Mouse (Mus musculus) lung, adult 2 months (tissue): ENCODE results near the gene Ubn1. TPM values are rescaled to one million over a fixed set of nuclear protein-coding genes. Genes with fewer than 3 reads are reported as not detected.
A peak's percentile ranks its signal among the peaks of the same experiment; 100 is the strongest.

Experiments used
- DNase-seq: peaks from one replicate; pipeline ENCODE4 v3.0.0; 2022
- H3K4me1 ChIP-seq: fragments of 200-500 bp; 2 replicates; pipeline ENCODE4 v1.6.1; 2011; ENCODE audit warnings: low read length; ENCODE audit not compliant: control insufficient read depth, insufficient read depth
- H3K4me3 ChIP-seq: fragments of 200-500 bp; replicated peaks from 2 replicates; pipeline ENCODE3; 2011; ENCODE audit warnings: low read depth, mild to moderate bottlenecking, control low read depth, low read length; ENCODE audit errors: extremely low read depth
- CTCF ChIP-seq: fragments of 200-500 bp; IDR thresholded peaks from 2 replicates; pipeline ENCODE4 v1.5.1; 2011; ENCODE audit warnings: mild to moderate bottlenecking, low read length, control low read depth; ENCODE audit not compliant: insufficient read depth
- POLR2A ChIP-seq: fragments of 200-500 bp; IDR thresholded peaks from 2 replicates; pipeline ENCODE4 v1.6.1; 2011; ENCODE audit warnings: low read depth, mild to moderate bottlenecking, control low read depth, low read length, borderline replicate concordance; ENCODE audit errors: extremely low read depth
- WGBS: fragments of 180-500 bp; shearing (Covaris S2); methylation state at CpG from one replicate; pipeline ENCODE4 v1.1.7; 2018; 5-methylcytosine and 5-hydroxymethylcytosine counted together
- polyA plus RNA-seq: library from polyadenylated mRNA; depleted of rRNA; stranded (reverse); fragments of >200 nt; gene quantifications from 2 replicates; pipeline ENCODE4 v1.2.3, GENCODE M21; 2012; rRNA removed

Gene Ubn1
- polyA plus RNA-seq, 1 experiment: 46.2 TPM

DNA sequence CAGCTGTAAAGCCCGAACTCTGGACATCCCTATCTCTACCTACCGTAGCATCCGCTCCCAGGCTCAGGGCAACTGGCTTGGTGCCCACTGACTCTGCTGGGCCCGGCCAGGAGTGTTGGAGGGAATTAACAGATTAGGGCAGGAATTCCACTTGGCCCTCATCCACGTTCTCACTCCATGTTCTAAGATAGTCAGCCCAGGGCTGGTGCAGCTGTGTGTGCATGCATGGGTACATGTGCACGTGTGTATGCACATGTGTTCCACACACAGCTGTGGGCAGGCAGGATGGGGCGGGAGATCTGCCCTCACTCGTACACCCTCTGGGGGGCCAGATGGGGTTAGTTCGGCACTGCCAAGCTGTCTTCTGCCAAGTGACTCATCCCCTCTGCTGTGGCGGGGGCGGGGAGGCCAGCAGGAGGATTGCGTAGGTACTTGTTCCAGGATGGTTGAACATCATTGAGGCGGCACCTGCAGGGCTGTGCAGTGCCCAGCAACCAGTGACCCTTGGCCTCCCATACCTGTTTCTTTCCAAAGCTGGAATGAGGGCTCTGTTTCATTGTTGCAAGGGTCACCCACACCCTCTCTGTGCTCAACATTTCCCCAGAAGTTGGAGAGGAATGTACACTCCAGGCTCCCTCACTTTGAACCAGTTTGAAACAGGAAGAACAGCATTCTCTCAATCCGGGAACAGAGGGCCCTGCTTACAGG is 84.9 kb downstream of the Ubn1 start:
- peaks cover 16% of the 10 kb centered on the region for H3K4me1 ChIP-seq
- 45% methylated on average over 14 of the region's 14 CpGs for WGBS
- DNase-seq: peak; percentile 62
- TF ChIP-seq CTCF (no peak), POLR2A (no peak)
- no peak overlapping the region for H3K4me3 ChIP-seq

DNA sequence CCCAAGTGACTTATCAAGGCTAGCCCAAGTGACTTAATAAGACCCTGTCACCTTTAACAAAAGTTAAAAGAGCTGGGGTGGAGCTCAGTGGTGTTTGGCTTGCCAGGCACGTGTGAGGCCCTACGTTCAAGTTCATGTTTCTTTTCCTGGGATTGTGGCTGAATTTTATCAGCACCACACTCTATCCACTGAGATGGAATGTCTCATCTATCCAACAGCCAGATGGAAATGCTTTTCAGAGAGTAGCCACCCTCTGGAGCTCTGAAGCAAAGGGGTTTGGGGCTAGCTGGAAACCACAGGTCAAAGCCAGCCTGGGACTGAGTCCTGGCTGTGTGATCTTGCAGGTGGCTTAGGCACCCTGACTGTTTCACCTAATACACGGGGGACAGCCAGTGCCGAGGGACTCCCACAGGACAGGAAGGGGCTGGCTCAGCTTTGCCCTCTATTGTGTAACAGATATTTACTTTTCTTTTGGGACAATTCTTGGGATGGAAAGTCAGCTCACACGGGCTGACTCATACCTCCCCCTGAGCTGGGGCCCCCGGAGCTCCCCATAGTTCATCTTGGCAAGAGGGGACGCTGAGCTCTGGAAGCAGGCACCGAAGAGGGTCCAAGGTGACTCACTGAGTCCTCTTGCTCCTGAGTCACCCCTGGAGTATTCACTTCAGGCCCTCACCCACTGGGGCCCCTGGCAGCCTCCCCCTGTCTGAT is 85.8 kb downstream of the Ubn1 start:
- Histone ChIP-seq H3K4me1 (peaks cover 16% of the 10 kb centered on the region), H3K4me3 (no peak overlapping the region)
- no peak for TF ChIP-seq CTCF
- no peak for TF ChIP-seq POLR2A
- peak; percentile 43 for DNase-seq
- WGBS: 32% methylated on average over 8 of the region's 8 CpGs

Other genes with a start within 250 kb of the Ubn1 start
- 4.9 and 5.2 TPM in 2 replicates for gene 4930562C15Rik, start 214.6 kb upstream of the Ubn1 start, polyA plus RNA-seq
- gene Ubald1, start 169.7 kb upstream of the Ubn1 start, polyA plus RNA-seq: 62.1 and 69.5 TPM in 2 replicates
- 124 and 140 TPM in 2 replicates for gene Mgrn1, start 163.8 kb upstream of the Ubn1 start, polyA plus RNA-seq
- gene Nudt16l1, start 111.3 kb upstream of the Ubn1 start, polyA plus RNA-seq: 75.8 and 79.6 TPM in 2 replicates
- 55.9 and 58.6 TPM in 2 replicates for gene Anks3, start 85.9 kb upstream of the Ubn1 start, polyA plus RNA-seq
- not detected in 2 replicates for gene Sept12, start 52.2 kb upstream of the Ubn1 start, polyA plus RNA-seq
- 73.2 and 81.3 TPM in 2 replicates for gene Smim22, start 42.8 kb upstream of the Ubn1 start, polyA plus RNA-seq
- gene Rogdi, start 36.5 kb upstream of the Ubn1 start, polyA plus RNA-seq: 108 and 117 TPM in 2 replicates
- 46.8 and 60.1 TPM in 2 replicates for gene Glyr1, start 194 bp upstream of the Ubn1 start, polyA plus RNA-seq
- gene Ppl, start 82.4 kb downstream of the Ubn1 start, polyA plus RNA-seq: 16.8 and 34.2 TPM in 2 replicates
- 1.3 and 2.9 TPM in 2 replicates for gene Sec14l5, start 97.1 kb downstream of the Ubn1 start, polyA plus RNA-seq
- 48.6 and 59.7 TPM in 2 replicates for gene Nagpa, start 154.0 kb downstream of the Ubn1 start, polyA plus RNA-seq
- gene AU021092, start 172.2 kb downstream of the Ubn1 start, polyA plus RNA-seq: 122 and 139 TPM in 2 replicates
- gene Alg1, start 183.6 kb downstream of the Ubn1 start, polyA plus RNA-seq: 64.6 and 74.1 TPM in 2 replicates
- 46.1 and 60.1 TPM in 2 replicates for gene Eef2kmt, start 205.9 kb downstream of the Ubn1 start, polyA plus RNA-seq